Mouse (Mus musculus) CD4-positive, CD25-positive, alpha-beta regulatory T cell, adult 2 months (primary cell): ENCODE measurements around the gene Nlk.
A peak's percentile ranks its signal among the peaks of the same experiment; 100 is the strongest.

Experiments used
- DNase-seq: peaks from one replicate; pipeline ENCODE4 v3.0.0-alpha.2; 2012; ENCODE audit warnings: low read depth, low spot score

The Nlk gene

DNA sequence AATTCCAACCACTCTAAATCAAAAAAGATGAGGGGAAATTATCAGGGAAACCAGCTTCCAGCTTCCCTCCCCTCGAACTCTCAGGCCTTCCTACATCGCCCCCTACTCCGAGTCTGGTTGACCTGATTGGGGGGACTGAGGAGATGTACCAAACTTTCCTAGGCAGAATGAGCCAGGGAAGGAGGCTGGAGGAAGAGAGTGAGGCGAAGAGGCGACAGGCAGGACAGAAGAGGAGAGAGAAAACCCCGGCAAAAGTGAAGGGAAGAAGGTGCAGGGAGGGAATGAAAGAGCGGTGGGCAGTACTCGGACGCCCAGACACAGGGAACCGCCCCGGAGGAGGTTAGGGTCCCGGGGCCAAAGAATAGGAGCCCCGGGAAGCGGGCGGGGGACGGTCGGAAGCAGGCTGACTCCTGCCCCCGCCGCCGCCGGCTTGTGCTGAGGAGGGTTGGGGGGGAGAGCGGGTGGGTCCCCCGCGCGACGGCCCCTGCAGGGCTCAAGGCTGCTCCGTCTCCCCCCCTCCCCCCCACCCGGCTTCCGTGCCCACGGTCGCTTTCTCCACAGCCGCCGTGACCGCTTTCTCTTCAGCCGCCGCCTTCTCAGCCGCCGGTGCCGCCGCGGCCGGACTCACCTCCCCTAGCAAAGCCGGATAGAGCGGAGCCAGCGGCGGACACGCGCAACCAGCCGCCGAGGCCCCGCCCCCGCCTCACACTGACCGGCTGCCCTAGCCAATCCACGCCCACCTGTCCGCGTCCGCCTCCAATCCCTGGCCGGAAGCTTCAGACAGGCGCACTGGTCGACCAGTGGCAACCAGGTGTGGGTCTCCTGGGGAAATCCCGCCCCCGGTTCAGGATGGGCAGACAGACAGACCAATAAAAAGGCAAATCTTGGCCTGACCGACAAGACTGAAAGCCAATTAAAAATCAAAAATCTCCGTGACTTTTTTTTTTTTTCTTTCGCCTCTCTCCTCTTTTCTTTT lies at the start of gene Nlk:
TSS of gene Nlk (minus strand) at position 597 of the 976 bp plus-strand sequence.
- peak; percentile 96 for DNase-seq

DNA sequence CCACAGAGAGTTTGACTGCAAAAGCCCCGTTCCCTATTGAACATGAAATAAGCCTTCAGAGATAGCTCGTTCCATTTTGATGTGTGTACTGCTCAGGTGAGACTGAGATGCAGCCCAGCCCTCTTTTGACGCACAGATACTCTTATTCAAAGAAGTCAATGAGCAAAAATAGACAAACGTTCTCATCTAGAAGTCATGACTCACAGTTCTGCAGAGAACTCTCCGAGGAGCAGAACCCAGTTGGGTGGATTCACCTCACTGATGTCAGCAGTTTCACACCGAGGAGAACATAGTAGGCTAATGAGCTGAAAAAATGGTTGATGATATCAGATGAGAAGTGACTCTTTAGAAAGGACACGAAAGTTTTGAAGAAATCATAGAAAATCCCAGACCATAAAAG lies 49.1 kb upstream of the Nlk start:
- DNase-seq: no peak

- no peak for DNase-seq
Measured at GRCm38 (mm10) chr11:78745475-78745874, 48.3 kb upstream of the Nlk start.

- DNase-seq: no peak
Measured at GRCm38 (mm10) chr11:78742461-78742860, 45.3 kb upstream of the Nlk start.

- no peak for DNase-seq
Measured at GRCm38 (mm10) chr11:78741958-78742357, 44.8 kb upstream of the Nlk start.

DNA sequence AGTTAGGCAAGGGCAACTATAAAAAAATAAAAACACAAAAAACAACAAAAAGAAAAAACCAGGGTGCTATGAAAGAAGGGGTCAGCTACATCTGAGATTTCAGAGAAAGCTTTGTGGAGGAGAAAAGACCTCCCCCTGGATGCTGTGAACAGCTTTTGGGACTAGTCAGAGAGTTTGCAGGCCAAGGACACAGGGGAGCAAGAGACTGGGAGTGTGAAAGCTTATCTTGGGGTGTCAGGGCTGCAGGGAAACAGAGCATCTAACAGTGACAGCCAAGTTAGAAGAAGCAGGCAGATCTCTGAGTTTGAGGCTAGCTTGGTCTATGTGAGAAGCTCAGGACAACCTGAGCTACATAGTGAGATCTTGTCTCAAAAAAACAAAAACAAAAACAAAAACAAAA lies 42.2 kb upstream of the Nlk start:
- DNase-seq: no peak

- DNase-seq: no peak
Measured at GRCm38 (mm10) chr11:78736877-78737408, 39.8 kb upstream of the Nlk start.

GRCm38 (mm10) chr11:78735168-78735567 lies 38.0 kb upstream of the Nlk start:
- DNase-seq: no peak

DNA sequence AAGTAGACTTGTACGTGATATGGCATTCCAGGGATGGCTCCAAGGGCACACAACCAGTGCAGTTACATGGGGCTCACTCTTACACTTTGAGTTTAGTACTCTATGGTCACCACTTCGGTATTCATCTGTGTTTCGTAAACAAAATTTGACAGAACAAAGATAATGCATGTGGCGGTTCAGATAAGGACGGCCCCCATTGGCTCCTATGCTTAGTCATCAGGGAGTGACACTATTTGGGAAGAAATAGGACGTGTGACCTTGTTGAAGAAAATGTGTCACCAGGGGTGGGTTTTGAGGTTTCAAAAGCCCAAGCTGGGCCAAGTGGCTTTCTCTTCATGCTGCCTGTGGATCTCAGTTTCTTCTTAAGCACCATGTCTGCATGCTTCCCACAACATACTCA lies 35.4 kb upstream of the Nlk start:
- no peak for DNase-seq

DNA sequence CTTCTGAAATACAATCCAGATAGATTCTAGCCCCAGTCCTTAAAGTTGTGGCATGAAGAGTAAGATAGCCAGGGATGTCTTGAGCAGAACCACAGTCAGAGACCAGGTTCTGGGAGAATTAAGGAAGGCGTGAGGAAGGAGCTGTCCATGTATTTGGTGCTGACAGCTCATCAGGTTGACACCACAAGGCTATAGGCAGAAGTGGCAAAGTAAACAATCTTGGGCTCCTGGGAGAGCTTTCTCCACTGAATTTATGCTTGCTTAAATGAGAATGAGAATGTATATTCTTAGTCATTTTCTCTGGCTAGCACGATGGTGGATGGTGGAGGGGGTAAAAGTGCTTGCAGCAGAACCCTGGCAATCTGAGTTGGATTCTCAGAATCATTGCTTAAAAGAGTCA lies 33.7 kb upstream of the Nlk start:
- no peak for DNase-seq

DNA sequence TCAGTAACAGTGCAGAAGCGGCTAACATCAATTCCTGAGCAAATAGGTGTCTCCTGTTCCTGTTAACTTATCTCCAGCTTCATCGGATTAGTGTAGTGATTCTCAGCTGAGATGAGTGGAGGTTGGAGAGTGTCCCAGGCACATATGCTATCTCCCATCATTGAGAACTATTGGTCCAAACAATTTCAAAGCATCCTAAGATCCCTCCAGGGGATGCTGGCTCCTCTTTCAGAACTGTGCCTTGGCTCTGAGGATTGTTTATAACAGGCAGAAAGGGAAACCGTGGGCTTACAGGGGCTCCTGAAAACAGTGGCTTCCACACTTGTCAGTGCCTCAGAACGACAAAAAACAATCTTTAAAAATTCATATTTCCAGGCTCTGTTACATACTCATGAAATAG lies 30.9 kb upstream of the Nlk start:
- DNase-seq: no peak

- no peak for DNase-seq
Measured at GRCm38 (mm10) chr11:78726366-78726765, 29.2 kb upstream of the Nlk start.

DNA sequence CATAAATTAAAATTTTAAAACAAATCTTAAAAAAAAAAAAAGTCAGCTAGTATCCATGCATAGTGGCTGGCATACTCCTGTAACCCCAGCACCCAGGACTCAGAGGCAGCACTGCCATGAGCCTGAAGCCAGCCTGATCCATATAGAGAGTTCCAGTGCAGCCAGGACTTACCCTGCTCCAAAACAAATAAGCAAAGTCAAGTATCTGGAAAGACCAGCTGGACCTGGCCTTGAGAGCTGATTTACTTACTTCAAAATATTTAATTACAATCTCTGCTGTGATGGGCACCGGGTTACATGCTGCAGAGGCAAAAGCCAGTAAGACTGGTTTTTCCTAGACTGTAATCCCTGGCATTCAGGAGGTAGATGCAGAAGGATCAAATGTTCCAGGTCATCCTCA lies 27.6 kb upstream of the Nlk start:
- no peak for DNase-seq

DNA sequence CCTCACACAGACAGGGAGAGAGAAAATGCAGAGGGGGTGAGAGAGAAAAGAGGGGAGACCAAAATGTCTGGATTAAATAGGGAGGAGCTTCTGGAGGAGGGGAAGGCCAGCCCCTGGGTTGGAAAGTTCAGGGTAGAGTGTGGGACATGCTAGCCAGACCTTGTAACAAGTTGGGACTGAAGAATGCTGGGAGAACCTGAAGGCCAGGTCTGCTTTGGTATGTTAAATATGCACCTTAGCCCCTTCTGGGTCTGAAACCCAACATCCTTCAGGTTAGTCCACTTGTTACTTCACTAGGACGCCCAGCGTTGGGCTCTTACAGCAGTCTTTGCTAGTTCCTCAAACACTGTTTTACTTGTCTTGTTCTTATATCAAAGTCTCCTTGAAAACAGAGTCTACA lies 24.2 kb upstream of the Nlk start:
- DNase-seq: no peak

- DNase-seq: no peak
Measured at GRCm38 (mm10) chr11:78717655-78718054, 20.5 kb upstream of the Nlk start.

GRCm38 (mm10) chr11:78708642-78709041 lies 11.5 kb upstream of the Nlk start:
- no peak for DNase-seq

DNA sequence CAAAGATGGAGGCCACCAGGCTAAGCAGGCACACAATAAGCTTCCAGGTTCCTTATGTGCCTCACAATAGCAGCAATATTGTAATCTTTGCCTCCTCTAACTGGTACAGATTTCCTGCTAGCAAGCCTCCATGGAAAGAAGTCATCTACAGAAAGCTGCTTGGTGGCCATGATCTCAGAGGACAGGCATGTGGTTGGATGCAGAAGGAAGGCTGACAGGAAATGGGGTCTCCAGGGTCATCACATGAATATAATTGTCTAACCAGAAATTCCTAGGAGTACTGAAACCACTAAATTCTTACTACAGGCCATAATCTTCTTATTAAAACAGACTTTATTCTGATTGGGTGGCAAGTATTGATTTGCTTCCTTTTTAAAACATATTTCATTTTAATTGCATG lies 8.9 kb upstream of the Nlk start:
- DNase-seq: no peak

GRCm38 (mm10) chr11:78703085-78703484 lies 5.9 kb upstream of the Nlk start:
- no peak for DNase-seq

DNA sequence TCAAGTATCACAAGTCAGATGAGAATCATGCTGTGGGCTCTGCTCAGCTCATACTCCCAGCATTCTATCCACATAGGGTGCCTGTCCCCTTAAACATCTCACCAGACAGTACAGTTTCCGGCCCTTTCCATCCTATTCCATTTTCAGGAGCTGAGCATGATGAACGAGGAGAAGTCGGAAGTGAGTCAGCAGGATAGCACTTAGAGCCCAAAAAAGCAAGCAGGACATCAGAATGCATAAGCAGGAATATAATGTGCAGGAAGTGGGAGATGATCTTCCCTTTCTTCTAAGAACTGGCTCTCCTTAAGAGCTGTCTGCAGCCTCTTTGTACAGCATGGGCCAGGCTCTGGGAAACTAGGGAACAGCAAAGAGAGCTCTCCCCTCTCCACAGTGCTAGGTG lies 5.1 kb upstream of the Nlk start:
- DNase-seq: no peak

GRCm38 (mm10) chr11:78697753-78698171 lies 589 bp upstream of the Nlk start:
- DNase-seq: peak; percentile 92

DNA sequence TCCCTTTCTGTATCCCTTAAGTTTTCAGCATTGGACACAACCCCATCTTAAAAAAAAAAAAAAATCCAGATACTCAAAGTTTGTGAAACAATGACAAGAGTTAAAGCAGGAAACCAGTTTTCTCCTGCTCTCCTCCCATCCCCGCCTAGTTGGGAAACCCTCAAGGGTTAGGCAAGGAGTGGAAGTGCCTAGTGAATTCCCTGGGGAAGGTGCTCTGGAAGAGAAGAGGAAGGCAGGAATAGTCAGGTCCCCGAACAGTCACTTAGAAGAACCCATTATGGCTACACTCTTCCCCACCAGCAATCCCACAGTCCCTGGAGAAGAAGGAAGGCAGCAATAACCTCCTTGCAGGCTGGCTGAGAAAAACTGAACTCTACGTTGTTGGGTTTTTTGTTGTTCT lies 2.9 kb downstream of the Nlk start:
- DNase-seq: no peak

- no peak for DNase-seq
Measured at GRCm38 (mm10) chr11:78693307-78693706, 3.9 kb downstream of the Nlk start.

- DNase-seq: no peak
Measured at GRCm38 (mm10) chr11:78691201-78691600, 6.0 kb downstream of the Nlk start.
